Mouse (Mus musculus): ENCODE measurements at regions not wholly inside any gene's neighbourhood (a gene's known extent, or its start where the extent isn't known, plus 50 kb on each side); places are given as distances from the start of the nearest gene placed in this dataset.

DNA sequence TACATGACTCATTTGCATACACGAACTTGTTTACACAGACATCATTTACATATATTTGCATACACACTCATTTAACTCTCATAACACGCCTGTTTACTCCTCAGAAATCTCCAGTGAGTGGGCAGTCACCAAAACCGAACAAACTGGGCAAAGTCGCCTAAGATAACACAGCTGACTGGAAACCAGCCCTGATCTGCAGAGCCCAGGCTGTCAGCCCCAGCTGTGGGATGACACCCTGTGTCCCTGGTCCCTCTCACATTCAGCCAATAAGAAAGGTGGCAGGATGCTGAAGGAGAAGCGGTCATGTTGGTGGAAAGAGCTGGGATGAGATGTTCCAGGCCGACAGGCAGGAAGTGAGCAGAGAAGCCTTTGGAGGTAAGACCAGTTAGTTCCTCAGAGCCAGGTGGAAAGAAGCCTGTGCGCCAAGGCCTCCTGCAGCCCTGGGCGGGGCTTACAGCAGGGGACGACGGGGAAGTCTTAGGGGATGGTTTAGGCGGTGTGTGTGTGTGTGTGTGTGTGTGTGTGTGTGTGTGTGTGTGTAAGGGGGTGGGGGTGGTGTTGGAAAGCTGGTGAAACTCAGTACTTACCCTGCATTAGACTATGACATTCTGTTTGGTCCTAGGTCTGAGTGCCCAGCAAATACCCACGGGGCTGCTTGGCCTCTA, 69.8 kb upstream of the Slc45a1 start:
- no peak for DNase-seq

DNA sequence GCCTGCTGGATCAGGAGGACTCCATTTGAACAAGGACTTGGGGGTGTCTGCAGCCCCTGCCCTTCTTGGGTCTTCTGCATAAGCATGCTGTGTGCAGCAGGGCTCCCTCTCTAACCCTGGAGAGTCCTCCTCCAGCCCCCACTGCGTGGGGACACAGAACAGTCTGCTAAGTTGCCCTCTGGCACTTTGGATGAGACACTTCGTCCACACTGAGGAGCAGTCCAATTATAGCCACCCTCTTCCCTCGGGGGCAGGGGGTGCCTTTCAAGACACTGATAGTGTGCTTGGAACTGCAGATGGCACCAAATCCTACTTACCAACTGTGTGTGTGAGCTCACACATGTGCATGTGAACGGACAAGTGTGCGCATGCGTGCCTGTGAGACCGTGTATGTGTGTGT, 65.9 kb upstream of the Slc45a1 start:
- no peak for DNase-seq

- no peak for DNase-seq
Observed at GRCm38 (mm10) chr4:150715051-150715450, 63.1 kb upstream of the Slc45a1 start.

DNA sequence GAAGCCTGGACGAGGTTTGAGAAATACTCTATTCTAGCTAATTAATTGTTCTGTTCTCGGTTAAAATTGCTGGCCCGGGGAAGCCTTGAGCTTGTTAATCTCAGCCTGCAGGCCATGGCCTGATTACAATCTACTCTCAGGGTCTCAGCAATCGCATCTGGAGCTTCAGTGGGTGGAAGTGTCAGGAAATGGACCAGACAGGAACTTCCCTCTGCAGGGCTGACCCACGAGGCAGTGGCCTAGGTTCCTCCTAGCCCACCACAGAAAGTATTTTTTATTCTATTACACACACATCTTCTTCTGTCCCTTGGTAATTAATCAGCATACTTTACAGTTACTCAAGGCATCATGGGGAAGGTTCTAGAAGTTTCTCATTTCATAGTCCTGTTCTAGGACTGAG, 61.3 kb upstream of the Slc45a1 start:
- no peak for DNase-seq

DNA sequence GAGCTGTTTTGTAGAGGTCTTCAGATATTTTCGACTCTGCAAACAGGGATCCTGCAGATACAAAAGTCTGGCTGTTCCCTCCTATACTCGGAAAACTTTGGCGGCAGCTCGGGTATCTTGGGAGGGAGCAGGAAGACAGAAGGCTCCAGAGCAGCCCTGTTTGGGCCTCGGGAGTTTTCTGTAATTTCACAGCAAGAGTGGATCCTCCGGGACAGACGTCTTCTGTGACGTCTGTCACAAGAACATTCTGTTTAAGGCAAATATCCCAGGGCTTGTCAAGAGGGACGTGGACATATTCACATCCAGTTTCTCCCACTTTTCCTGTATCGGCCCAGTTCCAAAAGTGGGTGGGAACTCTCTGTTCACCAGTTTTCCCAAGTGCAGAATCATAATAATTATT, 60.9 kb upstream of the Slc45a1 start:
- no peak for DNase-seq

GRCm38 (mm10) chr4:150711646-150712045, 59.7 kb upstream of the Slc45a1 start:
- no peak for DNase-seq

GRCm38 (mm10) chr4:150709391-150710130, 57.6 kb upstream of the Slc45a1 start:
- no peak for DNase-seq

- no peak for DNase-seq
Observed at GRCm38 (mm10) chr4:150708572-150708984, 56.6 kb upstream of the Slc45a1 start.

DNA sequence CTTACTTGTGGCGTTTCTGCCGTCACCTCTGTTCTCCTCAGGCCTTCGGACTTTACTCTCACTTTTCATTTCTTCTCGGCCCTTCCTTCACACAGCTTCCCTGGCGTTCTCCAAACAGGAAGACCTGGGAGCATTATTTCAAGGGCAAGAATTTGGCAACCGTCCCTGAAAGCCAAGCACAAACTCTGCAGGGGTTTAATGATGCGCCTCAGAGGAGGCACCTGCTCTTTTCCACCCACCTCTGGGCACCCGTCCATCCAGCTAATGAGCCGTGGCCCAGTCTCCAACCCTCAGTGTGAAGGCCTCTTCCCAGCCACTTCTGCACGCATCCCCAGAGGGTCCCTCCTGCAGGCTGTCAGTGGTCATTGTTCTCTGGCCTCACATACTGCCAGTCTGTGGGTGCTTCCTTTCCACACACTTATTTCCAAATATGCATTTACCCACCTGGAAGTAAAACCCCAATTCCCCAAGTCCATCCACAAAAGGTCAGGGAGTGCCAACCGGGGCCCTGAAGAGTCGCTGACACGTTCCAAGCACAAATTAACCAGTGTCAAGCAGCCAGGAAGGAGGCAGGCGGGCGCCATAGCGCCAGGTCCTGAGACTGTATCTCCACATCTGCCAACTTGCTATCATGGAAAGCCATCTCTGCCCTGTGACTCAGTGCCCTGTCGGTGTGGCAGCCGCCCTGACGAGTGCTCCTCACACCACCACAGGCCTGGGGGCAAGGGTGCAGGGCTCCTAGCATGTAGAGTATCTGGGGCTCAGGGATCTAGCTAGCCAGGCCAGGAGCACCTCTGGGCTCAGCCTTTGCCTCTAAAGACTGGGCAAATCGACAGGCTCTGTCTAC, 56.0 kb upstream of the Slc45a1 start:
- peak; percentile 29 for DNase-seq

DNA sequence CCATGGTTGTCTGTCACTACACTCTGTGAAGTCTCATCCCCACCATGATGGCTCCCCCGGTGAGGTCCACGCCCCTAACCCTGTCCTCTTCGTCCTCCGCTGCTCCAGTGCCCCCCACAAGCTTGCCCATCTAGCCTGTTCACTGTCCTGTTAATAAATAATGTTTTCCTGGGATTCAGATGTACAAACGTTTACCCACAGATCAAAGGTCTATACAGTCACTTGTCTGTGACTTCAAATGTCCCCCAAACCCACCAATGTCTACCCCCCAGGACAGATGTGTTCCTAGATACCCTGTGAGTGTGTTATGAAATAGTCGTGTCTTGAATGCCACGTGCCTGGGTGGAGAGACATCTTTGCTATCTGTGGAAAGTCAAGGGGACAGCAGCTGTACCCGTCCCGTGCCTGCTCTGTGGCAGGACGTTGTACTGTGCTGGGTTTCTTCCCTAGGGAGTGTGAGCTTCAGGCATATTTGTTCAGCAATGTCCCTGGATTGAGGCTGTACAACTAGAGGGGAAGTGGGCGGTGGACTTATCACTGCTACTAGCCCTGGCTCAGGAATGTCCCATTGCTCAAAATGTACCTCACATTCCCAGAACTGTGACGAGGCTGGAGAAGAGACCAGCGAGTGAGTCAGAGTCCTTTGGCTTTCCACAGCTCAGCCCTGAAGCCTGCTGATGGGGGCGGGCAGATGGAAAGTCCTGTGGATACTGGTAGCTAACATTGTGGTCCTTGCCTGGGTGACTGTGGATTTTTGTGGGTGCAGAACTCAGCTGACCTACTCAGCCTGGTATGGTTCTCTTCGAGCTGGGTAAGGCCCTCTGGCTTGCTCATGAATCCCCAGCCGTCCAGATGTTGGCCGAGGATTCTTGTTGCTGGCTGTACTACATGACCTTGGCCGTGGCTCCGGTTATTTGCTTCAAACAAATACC, 55.1 kb upstream of the Slc45a1 start:
- no peak for DNase-seq

DNA sequence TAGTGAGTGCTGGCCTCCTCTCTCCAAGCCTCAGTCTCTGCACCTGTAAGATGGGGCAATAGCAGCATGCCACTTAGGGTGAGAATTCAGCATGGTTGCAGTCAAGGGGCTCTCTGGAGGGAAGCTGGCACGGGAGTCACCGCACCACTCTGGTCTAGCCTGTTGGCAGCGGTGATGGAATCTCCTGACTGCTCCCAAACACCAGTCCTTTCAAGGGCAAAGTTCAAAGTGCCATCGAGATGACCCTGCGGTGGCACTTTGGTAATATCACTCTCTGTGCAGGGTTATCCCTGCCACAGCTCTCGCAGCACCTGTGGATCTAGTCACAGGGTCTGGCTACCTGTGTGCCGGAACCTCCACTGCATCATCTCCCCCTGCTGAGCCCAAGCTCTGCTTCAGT, 54.3 kb upstream of the Slc45a1 start:
- no peak for DNase-seq

DNA sequence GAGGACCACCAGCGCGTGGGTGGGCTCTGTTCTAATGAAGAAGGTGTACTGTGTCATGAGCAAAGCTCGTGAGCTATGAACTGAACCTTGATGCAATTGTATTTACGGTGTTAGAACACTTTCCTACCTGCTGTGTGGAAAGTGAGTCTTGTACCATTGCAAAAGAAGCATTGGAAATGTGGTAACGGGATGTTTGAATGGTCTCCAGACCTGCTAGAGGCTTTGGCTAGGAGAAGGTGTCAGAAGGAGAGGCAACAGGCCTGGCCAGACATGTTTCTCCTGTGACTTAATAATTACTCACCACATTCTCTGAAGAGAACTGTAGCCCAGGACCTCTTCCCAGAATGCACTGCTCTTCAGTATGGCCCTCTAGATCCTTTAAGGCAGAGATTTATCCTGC, 51.3 kb upstream of the Slc45a1 start:
- no peak for DNase-seq

All from cerebellum, adult 8-10 months (tissue).